Mouse (Mus musculus) MEL (cell line): ENCODE measurements around the gene Ttpal. TPM values are rescaled to one million over a fixed set of nuclear protein-coding genes. Genes with fewer than 3 reads are reported as not detected.

ENCODE experiments used
- DNase-seq: peaks from one replicate; pipeline ENCODE4 v3.0.0; 2011; ENCODE audit warnings: low read depth, low spot score
- H3K27ac ChIP-seq: 2 replicates; pipeline ENCODE4 v1.5.1; 2012; ENCODE audit warnings: low read depth, mild to moderate bottlenecking, control low read depth, low read length, moderate library complexity; ENCODE audit not compliant: control insufficient read depth
- H3K27me3 ChIP-seq, 2 experiments: fragments of 150-350 bp in 1 of 2; sonication (generic) in 1 of 2; 2 replicates each; pipeline ENCODE4 v1.6.1; 2012; ENCODE audit warnings: low read length in 2 of 2, mild to moderate bottlenecking in 2 of 2, improper control_type of control experiment in 1 of 2, moderate library complexity in 1 of 2; ENCODE audit not compliant: insufficient read depth in 2 of 2, control insufficient read depth in 1 of 2
- H3K36me3 ChIP-seq, 2 experiments: 2 replicates each; pipeline ENCODE4 v1.6.1; 2012 to 2014; ENCODE audit warnings: low read length in 2 of 2, improper control_type of control experiment in 1 of 2, inconsistent platforms in 1 of 2, mild to moderate bottlenecking in 1 of 2; ENCODE audit not compliant: insufficient read depth in 2 of 2, control insufficient read depth in 1 of 2
- H3K4me1 ChIP-seq, 2 experiments: fragments of 150-350 bp in 1 of 2; sonication (generic) in 1 of 2; 2 replicates each; pipeline ENCODE4 v1.6.1; 2012; ENCODE audit warnings: low read length in 2 of 2, improper control_type of control experiment in 1 of 2, mild to moderate bottlenecking in 1 of 2; ENCODE audit not compliant: insufficient read depth in 2 of 2, control insufficient read depth in 1 of 2
- H3K4me3 ChIP-seq, 2 experiments: fragments of 150-350 bp in 1 of 2; sonication (generic) in 1 of 2; 2 replicates each; pipeline ENCODE4 v1.5.1; 2012; ENCODE audit warnings: low read depth in 2 of 2, low read length in 2 of 2, mild to moderate bottlenecking in 2 of 2, moderate library complexity in 2 of 2, control low read depth in 1 of 2, improper control_type of control experiment in 1 of 2; ENCODE audit not compliant: control insufficient read depth in 1 of 2, insufficient read depth in 1 of 2
- H3K79me2 ChIP-seq: 2 replicates; pipeline ENCODE4 v1.6.1; 2012; ENCODE audit warnings: mild to moderate bottlenecking, low read length, moderate library complexity; ENCODE audit not compliant: control insufficient read depth, poor library complexity, insufficient read depth
- H3K9ac ChIP-seq: 2 replicates; pipeline ENCODE4 v1.6.1; 2012; ENCODE audit warnings: low read depth, mild to moderate bottlenecking, control low read depth, low read length, moderate library complexity; ENCODE audit not compliant: control insufficient read depth, poor library complexity, severe bottlenecking
- H3K9me3 ChIP-seq: fragments of 150-350 bp; sonication (generic); replicated peaks from 2 replicates; pipeline ENCODE4 v1.6.1; 2012; ENCODE audit warnings: mild to moderate bottlenecking, low read length, improper control_type of control experiment, moderate library complexity; ENCODE audit not compliant: insufficient read depth
- BHLHE40 ChIP-seq: IDR thresholded peaks from 2 replicates; pipeline ENCODE4 v1.6.1; 2012; ENCODE audit warnings: low read depth, mild to moderate bottlenecking, inconsistent platforms, low read length, improper control_type of control experiment, borderline replicate concordance
- CHD1 ChIP-seq: IDR thresholded peaks from 2 replicates; pipeline ENCODE4 v1.6.1; 2012; ENCODE audit warnings: low read depth, mild to moderate bottlenecking, inconsistent platforms, low read length, improper control_type of control experiment
- E2F4 ChIP-seq: IDR thresholded peaks from 2 replicates; pipeline ENCODE4 v1.6.1; 2011; ENCODE audit warnings: low read depth, low read length, improper control_type of control experiment, borderline replicate concordance
- EP300 ChIP-seq, 2 experiments: IDR thresholded peaks; 2 replicates each; pipeline ENCODE4 v1.6.1; 2011; ENCODE audit warnings: improper control_type of control experiment in 2 of 2, low read length in 2 of 2, low read depth in 1 of 2, mild to moderate bottlenecking in 1 of 2
- GABPA ChIP-seq: IDR thresholded peaks from 2 replicates; pipeline ENCODE4 v1.6.1; 2012; ENCODE audit warnings: low read depth, mild to moderate bottlenecking, inconsistent platforms, low read length, improper control_type of control experiment, moderate library complexity
- GATA1 ChIP-seq: IDR thresholded peaks from 2 replicates; pipeline ENCODE4 v1.6.1; 2011; ENCODE audit warnings: low read depth, low read length, improper control_type of control experiment
- HCFC1 ChIP-seq: IDR thresholded peaks from 2 replicates; pipeline ENCODE4 v1.6.1; 2012; ENCODE audit warnings: low read depth, mild to moderate bottlenecking, inconsistent platforms, low read length, improper control_type of control experiment, moderate library complexity
- KAT2A ChIP-seq: conservative IDR thresholded peaks from 2 replicates; pipeline ENCODE4 v1.6.1; 2012; ENCODE audit warnings: low read depth, low read length, improper control_type of control experiment, inconsistent platforms
- MEF2A ChIP-seq: IDR thresholded peaks from 2 replicates; pipeline ENCODE4 v1.6.1; 2014; ENCODE audit warnings: low read depth, mild to moderate bottlenecking, inconsistent platforms, low read length, improper control_type of control experiment; ENCODE audit not compliant: poor library complexity, insufficient replicate concordance, severe bottlenecking; ENCODE audit errors: extremely low read depth
- MXI1 ChIP-seq: IDR thresholded peaks from 2 replicates; pipeline ENCODE4 v1.6.1; 2011; ENCODE audit warnings: mild to moderate bottlenecking, low read depth, low read length, improper control_type of control experiment
- MYB ChIP-seq: IDR thresholded peaks from 2 replicates; pipeline ENCODE4 v1.6.1; 2011; ENCODE audit warnings: mild to moderate bottlenecking, low read depth, low read length, improper control_type of control experiment
- NRF1 ChIP-seq: IDR thresholded peaks from 2 replicates; pipeline ENCODE4 v1.6.1; 2014; ENCODE audit warnings: low read depth, mild to moderate bottlenecking, inconsistent platforms, low read length, improper control_type of control experiment, moderate library complexity; ENCODE audit not compliant: poor library complexity, insufficient read depth, severe bottlenecking
- POLR2A ChIP-seq, 2 experiments: IDR thresholded peaks; 2 replicates each; pipeline ENCODE4 v1.6.1; 2011 to 2012; ENCODE audit warnings: low read length in 2 of 2, mild to moderate bottlenecking in 2 of 2, control low read depth in 1 of 2, improper control_type of control experiment in 1 of 2, low read depth in 1 of 2, moderate library complexity in 1 of 2; ENCODE audit not compliant: control insufficient read depth in 1 of 2, insufficient read depth in 1 of 2, poor library complexity in 1 of 2
- POLR2AphosphoS5 ChIP-seq: IDR thresholded peaks from 2 replicates; pipeline ENCODE4 v1.6.1; 2012; ENCODE audit warnings: low read depth, borderline replicate concordance, mild to moderate bottlenecking, inconsistent platforms, low read length, moderate library complexity, mixed read lengths
- RAD21 ChIP-seq: IDR thresholded peaks from 2 replicates; pipeline ENCODE4 v1.6.1; 2011; ENCODE audit warnings: mild to moderate bottlenecking, low read depth, low read length, improper control_type of control experiment
- RCOR1 ChIP-seq: IDR thresholded peaks from 2 replicates; pipeline ENCODE4 v1.6.1; 2012; ENCODE audit warnings: low read depth, mild to moderate bottlenecking, inconsistent platforms, low read length, improper control_type of control experiment
- SIN3A ChIP-seq: IDR thresholded peaks from 2 replicates; pipeline ENCODE4 v1.6.1; 2012; ENCODE audit warnings: low read length, improper control_type of control experiment, inconsistent platforms
- TAL1 ChIP-seq: IDR thresholded peaks from 2 replicates; pipeline ENCODE4 v1.6.1; 2012; ENCODE audit warnings: mild to moderate bottlenecking, inconsistent platforms, low read length, moderate library complexity, mixed read lengths
- TBP ChIP-seq: IDR thresholded peaks from 2 replicates; pipeline ENCODE4 v1.8.0; 2011; ENCODE audit warnings: low read depth, low read length, improper control_type of control experiment
- TCF12 ChIP-seq: IDR thresholded peaks from 2 replicates; pipeline ENCODE4 v1.6.1; 2014; ENCODE audit warnings: low read depth, mild to moderate bottlenecking, inconsistent platforms, low read length, improper control_type of control experiment, moderate library complexity
- USF1 ChIP-seq: IDR thresholded peaks from 2 replicates; pipeline ENCODE4 v1.6.1; 2014; ENCODE audit warnings: low read depth, mild to moderate bottlenecking, inconsistent platforms, low read length, improper control_type of control experiment, moderate library complexity
- ZC3H11A ChIP-seq: IDR thresholded peaks from 2 replicates; pipeline ENCODE4 v1.6.1; 2012; ENCODE audit warnings: low read depth, mild to moderate bottlenecking, inconsistent platforms, low read length, improper control_type of control experiment
- ZKSCAN1 ChIP-seq: IDR thresholded peaks from 2 replicates; pipeline ENCODE4 v1.6.1; 2012; ENCODE audit warnings: low read depth, mild to moderate bottlenecking, inconsistent platforms, low read length, improper control_type of control experiment, moderate library complexity
- ZNF384 ChIP-seq: IDR thresholded peaks from 2 replicates; pipeline ENCODE4 v1.6.1; 2012; ENCODE audit warnings: low read depth, mild to moderate bottlenecking, inconsistent platforms, low read length, improper control_type of control experiment
- polyA plus RNA-seq, 2 experiments: library from polyadenylated mRNA; stranded (reverse) in 1 of 2; unstranded in 1 of 2; fragments of >175 nt in 1 of 2; fragments of >200 nt in 1 of 2; gene quantifications; 2 replicates each; pipeline versions ENCODE4 v1.2.1 to v1.2.4; 2012; ENCODE audit warnings: low replicate concordance in 2 of 2, low read depth in 1 of 2; ENCODE audit not compliant: insufficient read length in 2 of 2, insufficient read depth in 1 of 2, missing spikeins in 1 of 2
- total RNA-seq: library from RNA; depleted of rRNA; stranded (reverse); fragments of 300-350 nt; gene quantifications from 2 replicates; pipeline ENCODE4 v1.2.3, GENCODE M21; 2012

Ttpal gene
- total and polyA plus RNA-seq, 3 experiments, result 18.9 to 20.4 TPM; not detected in 1

- Histone ChIP-seq H3K9me3 (no peaks in the 10 kb centered on the region), H3K4me1 (no peaks in the 10 kb centered on the region), H3K27me3 (peaks cover 5 to 19% of the 10 kb centered on the region in 2 experiments; a peak in 3 of 4 replicates), H3K9ac (no peak overlapping the region), H3K27ac (no peak overlapping the region), H3K36me3 (no peaks in the 10 kb centered on the region), H3K79me2 (no peaks in the 10 kb centered on the region), H3K4me3 (no peak overlapping the region)
- no peak for DNase-seq
- TF ChIP-seq TCF12 (no peak), E2F4 (no peak), NRF1 (no peak), MEF2A (no peak), TAL1 (no peak), ZC3H11A (no peak), ZKSCAN1 (no peak), GABPA (no peak), SIN3A (no peak), USF1 (no peak), ZNF384 (no peak), RCOR1 (no peak), POLR2AphosphoS5 (no peak), BHLHE40 (no peak), HCFC1 (no peak), KAT2A (no peak)
These were observed 40.7 kb upstream of the Ttpal start for GRCm38 (mm10) chr2:163561258-163561948.

GRCm38 (mm10) chr2:163564646-163565045, 37.5 kb upstream of the Ttpal start:
- Histone ChIP-seq H3K9me3 (no peaks in the 10 kb centered on the region), H3K79me2 (no peaks in the 10 kb centered on the region), H3K27me3 (peaks cover 7 to 19% of the 10 kb centered on the region in 2 experiments; a peak in 3 of 4 replicates), H3K4me3 (no peak overlapping the region), H3K36me3 (no peaks in the 10 kb centered on the region), H3K27ac (no peak overlapping the region), H3K9ac (no peak overlapping the region), H3K4me1 (no peaks in the 10 kb centered on the region)
- TF ChIP-seq MEF2A (no peak), TBP (no peak), EP300 (IDR thresholded peaks at IDR 0.05; ENCODE audit: low read depth in 1 of 2, low read length in 2 of 2) (no peak), POLR2A (IDR thresholded peaks at IDR 0.05; ENCODE audit: control insufficient read depth in 1 of 2, insufficient read depth in 1 of 2, low read depth in 1 of 2, low read length in 2 of 2, poor library complexity in 1 of 2) (no peak), GATA1 (no peak), MXI1 (peak; percentile 66), CHD1 (no peak), NRF1 (no peak), MYB (no peak), SIN3A (0 out of 2 replicates have a peak, but pooled peaks have one; percentile 36), RAD21 (no peak), KAT2A (no peak)
- DNase-seq, result peak; percentile 38
